Mouse (Mus musculus) stomach, embryonic 14.5 days (tissue): ENCODE results near the gene Amh. TPM values are rescaled to one million over a fixed set of nuclear protein-coding genes. Genes with fewer than 3 reads are reported as not detected.

Experiments used
- ATAC-seq: fragments of 200-750 bp; cut with Nextera tagmentation; 2 replicates; pipeline ENCODE4 v1.8.0; 2017; ENCODE audit warnings: low read depth, moderate TSS enrichment; ENCODE audit not compliant: insufficient number of reproducible peaks, insufficient read depth, low FRiP score
- H3K27ac ChIP-seq: fragments of 300-500 bp; sonication (generic); 2 replicates; pipeline ENCODE4 v1.5.1; 2014; ENCODE audit warnings: mild to moderate bottlenecking, low read length, moderate library complexity, mixed read lengths
- H3K27me3 ChIP-seq: fragments of 300-500 bp; sonication (generic); 2 replicates; pipeline ENCODE4 v1.6.1; 2014; ENCODE audit warnings: low read length, control low read depth, mixed read lengths; ENCODE audit not compliant: control insufficient read depth, insufficient read depth
- H3K36me3 ChIP-seq: fragments of 300-500 bp; sonication (generic); 2 replicates; pipeline ENCODE4 v1.6.1; 2014; ENCODE audit warnings: mild to moderate bottlenecking, control low read depth, low read length, moderate library complexity, mixed read lengths; ENCODE audit not compliant: control insufficient read depth, insufficient read depth
- H3K4me1 ChIP-seq: fragments of 300-500 bp; sonication (generic); 2 replicates; pipeline ENCODE4 v1.6.1; 2014; ENCODE audit warnings: low read length, control low read depth, mixed read lengths; ENCODE audit not compliant: control insufficient read depth, insufficient read depth
- H3K4me2 ChIP-seq: fragments of 300-500 bp; sonication (generic); replicated peaks from 2 replicates; pipeline ENCODE4 v1.6.1; 2014; ENCODE audit warnings: low read depth, low read length, control low read depth
- H3K4me3 ChIP-seq: fragments of 300-500 bp; sonication (generic); 2 replicates; pipeline ENCODE4 v1.5.1; 2014; ENCODE audit warnings: low read depth, low read length, control low read depth
- H3K9ac ChIP-seq: fragments of 300-500 bp; sonication (generic); replicated peaks from 2 replicates; pipeline ENCODE4 v1.6.1; 2014; ENCODE audit warnings: low read depth, mild to moderate bottlenecking, control low read depth, low read length, moderate library complexity, mixed read lengths
- H3K9me3 ChIP-seq: fragments of 300-500 bp; sonication (generic); 2 replicates; pipeline ENCODE4 v1.6.1; 2016; ENCODE audit warnings: low read depth, low read length, control low read depth; ENCODE audit not compliant: control insufficient read depth
- WGBS: fragments of 180-500 bp; shearing (Covaris S2); extraction: QIAGEN DNeasy Blood & Tissue Kit; methylation state at CpG from one replicate; pipeline ENCODE4 v1.1.7; 2014; 5-methylcytosine and 5-hydroxymethylcytosine counted together
- polyA plus RNA-seq: library from polyadenylated mRNA; unstranded; fragments of >200 nt; fragmentation: Nextera tagmentation; extraction: Ambion mirVana; gene quantifications from 2 replicates; pipeline ENCODE4 v1.2.1, GENCODE M21; 2014

Gene Amh
- polyA plus RNA-seq, 1 experiment from 2014 or later = not detected

- ATAC-seq = 0 out of 2 replicates have a peak, but pooled peaks have one; percentile 19
- no peaks in the 10 kb centered on the region for H3K9me3 ChIP-seq
- WGBS = 75% methylated on average over 33 of the region's 33 CpGs
- no peak overlapping the region for H3K4me2 ChIP-seq
- peaks cover 84% of the 10 kb centered on the region for H3K36me3 ChIP-seq
- peaks cover 5% of the 10 kb centered on the region for H3K4me1 ChIP-seq
- no peaks in the 10 kb centered on the region for H3K27me3 ChIP-seq
- H3K27ac ChIP-seq = no peak overlapping the region; the same call in 1 of the 2 replicates
- H3K9ac ChIP-seq = no peak overlapping the region
- H3K4me3 ChIP-seq = no peak overlapping the region
These were observed 13.4 kb upstream of the Amh start for GRCm38 (mm10) chr10:80791476-80792174.

DNA sequence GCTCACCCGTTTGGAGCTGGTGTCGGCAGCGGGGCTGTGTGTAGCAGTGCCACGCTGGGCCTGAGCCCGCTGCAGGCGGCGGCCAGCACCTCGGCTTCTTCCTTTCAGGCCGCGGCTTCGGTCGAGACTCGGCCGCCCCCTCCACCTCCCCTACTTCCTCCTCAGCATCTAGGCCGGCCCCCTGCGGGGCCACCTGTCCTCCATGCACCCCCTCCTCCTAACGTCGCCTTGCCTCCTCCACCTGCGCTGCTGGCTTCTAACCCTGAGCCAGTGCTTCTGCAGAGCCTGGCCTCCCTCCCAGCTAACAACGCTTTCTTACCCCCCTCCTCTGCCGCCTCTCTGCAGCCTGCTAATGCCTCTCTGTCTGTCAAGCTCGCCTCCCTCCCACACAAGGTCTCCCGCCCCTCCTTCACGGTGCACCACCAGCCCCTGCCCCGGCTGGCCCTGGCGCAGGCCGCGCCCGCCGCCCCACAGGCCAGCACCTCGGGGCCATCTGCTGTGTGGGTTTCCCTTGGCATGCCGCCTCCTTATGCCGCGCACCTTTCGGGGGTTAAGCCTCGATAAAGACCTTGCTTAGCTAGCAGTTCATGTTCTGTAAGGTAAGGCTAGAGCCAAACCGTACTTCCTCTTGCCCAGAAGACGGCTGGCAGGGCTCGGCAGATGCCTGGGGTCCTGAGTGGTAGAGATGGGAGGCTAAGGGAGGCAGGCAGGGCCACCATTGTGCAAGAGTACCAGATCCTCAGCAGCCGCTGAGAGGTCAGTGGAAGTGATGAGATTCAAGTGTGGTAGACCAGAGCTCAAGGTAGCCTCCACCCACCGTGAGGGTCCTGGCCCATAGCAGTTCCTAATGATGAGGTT is 12.6 kb upstream of the Amh start:
- H3K9me3 ChIP-seq = no peaks in the 10 kb centered on the region
- ATAC-seq = no peak
- H3K27ac ChIP-seq = no peak overlapping the region; the same call in 1 of the 2 replicates
- WGBS = 64% methylated on average over 41 of the region's 41 CpGs
- H3K4me2 ChIP-seq = no peak overlapping the region
- H3K4me1 ChIP-seq = peaks cover 12% of the 10 kb centered on the region
- H3K36me3 ChIP-seq = peaks cover 76% of the 10 kb centered on the region
- H3K27me3 ChIP-seq = no peaks in the 10 kb centered on the region
- no peak overlapping the region for H3K9ac ChIP-seq
- H3K4me3 ChIP-seq = no peak overlapping the region

GRCm38 (mm10) chr10:80793033-80793784 is 11.8 kb upstream of the Amh start:
- Histone ChIP-seq H3K27ac (no peak overlapping the region), H3K27me3 (no peaks in the 10 kb centered on the region), H3K9ac (no peak overlapping the region), H3K4me3 (no peak overlapping the region), H3K4me2 (no peak overlapping the region), H3K9me3 (no peaks in the 10 kb centered on the region), H3K36me3 (peaks cover 68% of the 10 kb centered on the region), H3K4me1 (peaks cover 12% of the 10 kb centered on the region)
- ATAC-seq = no peak
- WGBS = 91% methylated on average over 13 of the region's 13 CpGs

DNA sequence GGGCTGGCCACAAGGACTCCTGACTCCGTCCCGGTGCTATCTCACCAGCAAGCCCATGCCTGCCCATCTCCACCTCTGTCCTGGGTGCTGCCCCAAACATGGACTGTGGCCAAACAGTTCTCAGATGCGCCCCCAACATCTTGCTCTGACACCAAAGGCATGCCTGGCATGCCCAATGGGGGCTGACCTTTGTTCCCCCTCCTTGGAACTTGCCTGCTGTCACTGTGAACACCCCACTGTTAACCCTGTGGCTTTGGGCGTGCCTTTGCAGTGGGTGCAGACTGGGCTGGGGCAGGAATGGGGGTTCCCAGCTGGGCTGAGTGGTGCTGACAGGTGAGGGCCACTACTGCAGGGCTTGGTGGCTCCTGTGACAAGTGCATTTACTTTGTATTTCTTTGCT is 11.2 kb upstream of the Amh start:
- H3K9ac ChIP-seq = no peak overlapping the region
- WGBS = 83% methylated on average over 4 of the region's 4 CpGs
- no peaks in the 10 kb centered on the region for H3K9me3 ChIP-seq
- H3K4me2 ChIP-seq = no peak overlapping the region
- peaks cover 12% of the 10 kb centered on the region for H3K4me1 ChIP-seq
- H3K4me3 ChIP-seq = no peak overlapping the region
- no peak overlapping the region for H3K27ac ChIP-seq
- peaks cover 63% of the 10 kb centered on the region for H3K36me3 ChIP-seq
- no peaks in the 10 kb centered on the region for H3K27me3 ChIP-seq
- no peak for ATAC-seq

GRCm38 (mm10) chr10:80794750-80795149 is 10.3 kb upstream of the Amh start:
- Histone ChIP-seq H3K4me3 (no peak overlapping the region), H3K36me3 (peaks cover 54% of the 10 kb centered on the region), H3K9me3 (no peaks in the 10 kb centered on the region), H3K9ac (no peak overlapping the region), H3K4me1 (peaks cover 16% of the 10 kb centered on the region), H3K4me2 (no peak overlapping the region), H3K27ac (peak overlapping the region; percentile 21; the same call in 1 of the 2 replicates), H3K27me3 (no peaks in the 10 kb centered on the region)
- no peak for ATAC-seq
- WGBS = 83% methylated on average over 8 of the region's 8 CpGs

DNA sequence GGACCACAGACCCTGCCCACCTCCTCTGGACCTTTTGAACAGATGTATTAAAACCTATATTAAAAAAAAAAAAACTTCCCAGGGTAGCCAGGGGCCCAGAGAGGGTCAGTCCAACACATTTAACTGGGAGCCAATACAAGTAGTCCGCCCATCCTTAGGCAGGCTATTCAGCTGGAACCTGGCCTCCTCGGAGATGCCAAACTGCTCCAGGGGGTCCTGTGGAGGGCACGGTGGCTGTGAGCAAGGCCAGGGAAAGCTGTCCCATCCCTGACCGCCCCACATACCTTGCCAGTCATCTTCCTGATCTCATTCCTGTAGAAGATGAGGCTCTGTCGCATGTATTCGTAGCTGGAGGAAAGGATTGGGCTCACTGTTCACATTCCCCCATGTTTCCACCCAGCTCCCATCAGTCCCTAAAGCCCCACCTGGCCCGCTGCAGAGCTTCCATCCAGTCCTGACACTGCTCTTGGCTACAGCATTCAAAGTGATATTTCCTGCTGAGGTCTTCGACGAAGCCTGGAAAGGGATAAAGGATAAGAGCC is 8.7 kb upstream of the Amh start:
- Histone ChIP-seq H3K4me2 (peak overlapping the region; percentile 88; the same call in 1 of the 2 replicates), H3K4me3 (peak overlapping the region; percentile 94; the same call in 1 of the 2 replicates), H3K36me3 (peaks cover 43% of the 10 kb centered on the region), H3K9me3 (no peaks in the 10 kb centered on the region), H3K27ac (no peak overlapping the region), H3K9ac (peak overlapping the region; percentile 98; the same call in 1 of the 2 replicates), H3K27me3 (no peaks in the 10 kb centered on the region), H3K4me1 (peaks cover 21% of the 10 kb centered on the region)
- 82% methylated on average over 9 of the region's 9 CpGs for WGBS
- no peak for ATAC-seq

GRCm38 (mm10) chr10:80797186-80798149 is 7.6 kb upstream of the Amh start:
- Histone ChIP-seq H3K9ac (peak overlapping the region; percentile 98), H3K9me3 (no peaks in the 10 kb centered on the region), H3K36me3 (peaks cover 48% of the 10 kb centered on the region), H3K4me2 (peak overlapping the region; percentile 88), H3K4me3 (peak overlapping the region; percentile 94), H3K27me3 (no peaks in the 10 kb centered on the region), H3K4me1 (peaks cover 21% of the 10 kb centered on the region), H3K27ac (peak overlapping the region; percentile 96)
- 2% methylated on average over 50 of the region's 59 CpGs for WGBS
- ATAC-seq = peak; percentile 58
